Mouse (Mus musculus) CH12.LX (cell line): ENCODE measurements at regions not wholly inside any gene's neighbourhood (a gene's known extent, or its start where the extent isn't known, plus 50 kb on each side); places are given as distances from the start of the nearest gene placed in this dataset.

Experiments used
- IRF4 ChIP-seq: IDR thresholded peaks from 2 replicates; pipeline ENCODE4 v1.6.1; 2014; ENCODE audit warnings: low read depth, mild to moderate bottlenecking, inconsistent platforms, low read length, improper control_type of control experiment
- MAFK ChIP-seq: IDR thresholded peaks from 2 replicates; pipeline ENCODE4 v1.6.1; 2011; ENCODE audit warnings: low read length, improper control_type of control experiment; ENCODE audit not compliant: insufficient replicate concordance
- MAX ChIP-seq: IDR thresholded peaks from 2 replicates; pipeline ENCODE4 v1.6.1; 2011; ENCODE audit warnings: low read length, improper control_type of control experiment
- POLR2A ChIP-seq: IDR thresholded peaks from 2 replicates; pipeline ENCODE4 v1.6.1; 2011; ENCODE audit warnings: low read depth, mild to moderate bottlenecking, improper control_type of control experiment, low read length

DNA sequence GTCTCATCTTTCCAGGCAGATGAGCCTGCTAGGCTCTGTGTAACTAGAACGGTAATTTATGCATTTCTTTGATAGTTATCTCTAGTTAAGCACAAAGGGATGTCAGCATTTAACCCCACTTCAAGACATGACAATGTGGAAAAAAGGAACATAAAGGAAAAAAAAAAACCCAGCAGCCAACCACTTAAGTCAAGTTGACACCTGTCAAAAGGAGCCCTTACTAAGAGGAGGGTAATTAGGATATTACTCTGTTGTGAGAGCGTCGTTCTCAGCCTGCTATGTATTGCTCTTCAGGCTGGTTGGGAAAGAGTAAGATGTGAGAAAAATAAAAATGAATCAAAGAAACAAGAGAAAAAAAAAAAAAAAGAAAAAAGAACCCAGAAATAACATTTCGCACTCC is 604.1 kb downstream of the Ttll7 start:
- TF ChIP-seq IRF4 (no peak), MAX (no peak), MAFK (no peak), POLR2A (no peak)
